18 mouse cellular contexts compared by ENCODE assay signal in the genomic region with DNA sequence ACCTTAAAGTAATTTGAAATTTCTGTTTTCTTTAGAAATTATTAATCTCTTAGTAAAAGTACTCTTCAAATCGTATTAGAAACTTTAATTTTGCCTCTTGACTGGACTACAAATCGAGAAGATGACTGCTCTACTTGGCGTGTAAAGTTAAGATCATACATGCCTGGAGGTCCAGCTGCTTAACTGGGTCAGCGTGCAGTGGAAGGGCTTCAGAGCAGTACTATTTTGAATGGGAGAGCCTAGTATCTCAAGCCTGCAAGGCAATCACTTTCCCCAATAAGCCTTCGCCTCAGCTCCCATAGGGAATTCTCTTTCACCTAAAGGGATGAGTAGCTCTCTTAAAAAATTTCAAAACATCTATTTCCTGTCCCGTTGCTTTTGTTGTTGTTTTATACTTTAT.
DNase-seq lines count a peak whose midpoint lies in the region; ATAC-seq and TF ChIP-seq lines count a peak whose summit lies in the region.
"Had no signal": no experiment of that assay in that cellular context is flagged by ENCODE, and none has a peak within 500 bp of the region (broad histone marks: within the 10 kb centered on the region; RNA-seq: fewer than 3 reads in every experiment).

No protein-coding gene starts in this region.

- peak overlapping the region; percentile 51 for H3K4me2 ChIP-seq in heart, embryonic 13.5 days
- H3K4me2 ChIP-seq in kidney, postnatal 0 days (ENCODE audit: low read length) = peak overlapping the region; percentile 26; the same call in 1 of the 2 replicates
- H3K4me2 ChIP-seq: embryonic facial prominence, embryonic 15.5 days; limb, embryonic 12.5 days; liver, embryonic 15.5 days had no signal

- H3K27me3 ChIP-seq in heart, embryonic 13.5 days (replicated peaks) = no peaks in the 10 kb centered on the region
- no peaks in the 10 kb centered on the region for H3K27me3 ChIP-seq in kidney, postnatal 0 days (ENCODE audit: insufficient read depth, low read length)
- H3K27me3 ChIP-seq in megakaryocyte, embryonic 14.5 days (replicated peaks) = no peaks in the 10 kb centered on the region
- H3K27me3 ChIP-seq: CH12.LX; embryonic facial prominence, embryonic 15.5 days; limb, embryonic 12.5 days; liver, embryonic 15.5 days had no signal

- peaks cover 45% of the 10 kb centered on the region for H3K4me1 ChIP-seq in heart, embryonic 13.5 days
- 0 out of 2 replicates have a peak, but pooled peaks cover 5% of the 10 kb centered on the region for H3K4me1 ChIP-seq in kidney, postnatal 0 days (replicated peaks; ENCODE audit: insufficient read depth, low read length)
- H3K4me1 ChIP-seq in megakaryocyte, embryonic 14.5 days = peaks cover 56% of the 10 kb centered on the region

- H3K36me3 ChIP-seq in heart, embryonic 13.5 days = no peaks in the 10 kb centered on the region
- H3K36me3 ChIP-seq in kidney, postnatal 0 days (ENCODE audit: insufficient read depth, low read length) = no peaks in the 10 kb centered on the region
- no peaks in the 10 kb centered on the region for H3K36me3 ChIP-seq in megakaryocyte, embryonic 14.5 days (replicated peaks; ENCODE audit: low read length)
- H3K36me3 ChIP-seq: embryonic facial prominence, embryonic 15.5 days; forebrain, embryonic 10.5 days; limb, embryonic 12.5 days; liver, embryonic 15.5 days had no signal

- no peaks in the 10 kb centered on the region for H3K9me3 ChIP-seq in heart, embryonic 13.5 days
- H3K9me3 ChIP-seq in kidney, postnatal 0 days (replicated peaks; ENCODE audit: low read length) = no peaks in the 10 kb centered on the region
- no peaks in the 10 kb centered on the region for H3K9me3 ChIP-seq in megakaryocyte, embryonic 14.5 days
- H3K9me3 ChIP-seq: embryonic facial prominence, embryonic 15.5 days; forebrain, embryonic 10.5 days; limb, embryonic 12.5 days; liver, embryonic 15.5 days had no signal

- DNase-seq in heart, postnatal 14 days = no peak
- DNase-seq in kidney, postnatal 0 days (ENCODE audit: low spot score) = no peak
- DNase-seq in kidney, adult 9 months = no peak
- no peak for DNase-seq in left cerebral cortex, adult 9 months (ENCODE audit: low spot score in 2 of 2)
- DNase-seq: cerebellum, adult 2 months; cerebellum, postnatal 36 days; right cerebral cortex, postnatal 14 days; spleen, adult 18-20 months; thymus, postnatal 4 days had no signal

- no peak overlapping the region for H3K4me3 ChIP-seq in heart, embryonic 13.5 days
- H3K4me3 ChIP-seq in kidney, postnatal 0 days (replicated peaks; ENCODE audit: low read depth, low read length) = no peak overlapping the region
- H3K4me3 ChIP-seq in megakaryocyte, embryonic 14.5 days (replicated peaks) = peak overlapping the region; percentile 56
- H3K4me3 ChIP-seq: embryonic facial prominence, embryonic 15.5 days; forebrain, embryonic 10.5 days; limb, embryonic 12.5 days; liver, embryonic 15.5 days had no signal

- intact Hi-C loops in heart, postnatal 14 days (cut with DNase I) = loop anchor here (5.0 to 10.0 kb wide), 3 partner anchors 94 to 234 kb away; a partner anchor contains a TSS

- TF ChIP-seq CTCF in kidney, postnatal 0 days (IDR thresholded peaks at IDR 0.05; ENCODE audit: low read depth) = no peak

- WGBS in heart, embryonic 13.5 days = 79% methylated on average over 6 of the region's 6 CpGs
- 76% methylated on average over 6 of the region's 6 CpGs for WGBS in kidney, postnatal 0 days

- H3K27ac ChIP-seq in heart, embryonic 13.5 days (replicated peaks) = peak overlapping the region; percentile 71; the same call in 1 of the 2 replicates
- H3K27ac ChIP-seq in kidney, postnatal 0 days = no peak overlapping the region
- H3K27ac ChIP-seq: forebrain, embryonic 10.5 days; limb, embryonic 12.5 days; liver, embryonic 15.5 days had no signal

- no peak for ATAC-seq in heart, embryonic 13.5 days (ENCODE audit: extremely low read depth, insufficient number of reproducible peaks, low FRiP score, low TSS enrichment)
- ATAC-seq in kidney, postnatal 0 days (replicated peaks; ENCODE audit: low FRiP score, low read depth) = no peak
- ATAC-seq in megakaryocyte, adult 5-6 weeks (ENCODE audit: poor library complexity, severe bottlenecking) = no peak
- ATAC-seq: midbrain, embryonic 16.5 days had no signal

- H3K9ac ChIP-seq in heart, embryonic 13.5 days = no peak overlapping the region
- H3K9ac ChIP-seq in kidney, postnatal 0 days (ENCODE audit: low read depth, low read length) = no peak overlapping the region
- H3K9ac ChIP-seq: embryonic facial prominence, embryonic 15.5 days; limb, embryonic 12.5 days; liver, embryonic 15.5 days had no signal
